ENCODE assay signal across 7 mouse cellular contexts in genomic region chr3:113629606-113630359, GRCm38 (mm10). TPM values are rescaled to one million over a fixed set of nuclear protein-coding genes. Genes with fewer than 3 reads are reported as not detected.
A peak's percentile ranks its signal among the peaks of the same experiment; 100 is the strongest.
DNase-seq lines count a peak whose midpoint lies in the region; ATAC-seq lines count a peak whose summit lies in the region.

Gene Rnpc3, minus strand, starts transcription at chr3:113630149.

- ATAC-seq in intestine, embryonic 16.5 days: peak; percentile 99
- peak; percentile 98 for ATAC-seq in midbrain, embryonic 11.5 days (ENCODE audit: low FRiP score)

- H3K36me3 ChIP-seq in intestine, embryonic 16.5 days (ENCODE audit: control insufficient read depth, insufficient read depth, low read length): no peaks in the 10 kb centered on the region
- H3K36me3 ChIP-seq in midbrain, embryonic 11.5 days (ENCODE audit: control insufficient read depth, insufficient read depth, low read length): no peaks in the 10 kb centered on the region

- intact Hi-C loops in left cerebral cortex, postnatal 36 days (cut with DNase I): loop anchor here (10.0 kb wide), 1 partner anchor 1995 kb away; no protein-coding TSS in a partner anchor

- peak; percentile 89 for DNase-seq in adrenal gland, adult 8-10 months
- DNase-seq in embryo, embryonic 9.5 days (ENCODE audit: extremely low spot score): peak; percentile 94
- peak; percentile 91 to 97 for DNase-seq in gastrocnemius, postnatal 4 days (ENCODE audit: low spot score in 2 of 2)
- DNase-seq in left cerebral cortex, postnatal 36 days (ENCODE audit: low spot score in 2 of 2): peak; percentile 96 to 97
- peak; percentile 99 for DNase-seq in midbrain, embryonic 11.5 days (ENCODE audit: low spot score, missing footprints)
- DNase-seq in skeletal muscle tissue, adult 2 months (ENCODE audit: low read depth, low spot score): peak; percentile 97

- peak within 1 kb of the TSS; percentile 92 for H3K9ac ChIP-seq in intestine, embryonic 16.5 days (ENCODE audit: low read depth, low read length)
- peak within 1 kb of the TSS; percentile 76 for H3K9ac ChIP-seq in midbrain, embryonic 11.5 days (ENCODE audit: low read length)

- under 1% methylated on average over 67 of the region's 70 CpGs for WGBS in intestine, embryonic 16.5 days
- under 1% methylated on average over 70 of the region's 70 CpGs for WGBS in midbrain, embryonic 11.5 days

- H3K27ac ChIP-seq in intestine, embryonic 16.5 days (ENCODE audit: low read length): peak within 1 kb of the TSS; percentile 100
- H3K27ac ChIP-seq in midbrain, embryonic 11.5 days (ENCODE audit: low read depth, low read length): peak within 1 kb of the TSS; percentile 98

- H3K27me3 ChIP-seq in intestine, embryonic 16.5 days (replicated peaks; ENCODE audit: control insufficient read depth, insufficient read depth, low read length): no peaks in the 10 kb centered on the region
- H3K27me3 ChIP-seq in midbrain, embryonic 11.5 days (ENCODE audit: control insufficient read depth, insufficient read depth, low read length): no peaks in the 10 kb centered on the region

- H3K4me1 ChIP-seq in intestine, embryonic 16.5 days (ENCODE audit: control insufficient read depth, insufficient read depth, low read length): 0 out of 2 replicates have a peak, but pooled peaks cover 2% of the 10 kb centered on the region
- no peaks in the 10 kb centered on the region for H3K4me1 ChIP-seq in midbrain, embryonic 11.5 days (ENCODE audit: control insufficient read depth, insufficient read depth, low read length)

- H3K4me3 ChIP-seq in intestine, embryonic 16.5 days (ENCODE audit: low read length): peak within 1 kb of the TSS; percentile 81
- H3K4me3 ChIP-seq in midbrain, embryonic 11.5 days (ENCODE audit: low read depth, low read length): peak within 1 kb of the TSS; percentile 68

- H3K9me3 ChIP-seq in intestine, embryonic 16.5 days (ENCODE audit: control insufficient read depth, low read length): no peaks in the 10 kb centered on the region
- no peaks in the 10 kb centered on the region for H3K9me3 ChIP-seq in midbrain, embryonic 11.5 days (ENCODE audit: control insufficient read depth, low read length)

- H3K4me2 ChIP-seq in intestine, embryonic 16.5 days (ENCODE audit: low read depth, low read length): peak within 1 kb of the TSS; percentile 62
- peak within 1 kb of the TSS; percentile 54 for H3K4me2 ChIP-seq in midbrain, embryonic 11.5 days

RNA-seq across cellular contexts. Expression of gene Rnpc3, which starts in this region (rescaled TPM):
- 10 to 100 TPM; 22.6 to 33.8 (median 27.2) TPM for total RNA-seq in adrenal gland, adult 8-10 months (2022)
- 10 to 100 TPM; 11.7 to 19.3 TPM for total RNA-seq in gastrocnemius, postnatal 4 days (2021)
- polyA plus RNA-seq in intestine, embryonic 16.5 days (2015; fragmentation: Nextera tagmentation; extraction: Ambion mirVana): 25.5 and 26.0 TPM in 2 replicates
- total RNA-seq in left cerebral cortex, postnatal 36 days (2021): 10 to 100 TPM; 19.2 to 39.5 TPM
- polyA plus RNA-seq in midbrain, embryonic 11.5 days (2014; fragmentation: Nextera tagmentation; extraction: Ambion mirVana): 60.0 and 66.7 TPM in 2 replicates

Comparison
In these comparisons a context has a peak if more than half of its experiments do, and no peak if none do; other contexts are left out.
1. Peak in every context shown above with its lines: DNase-seq, ATAC-seq, H3K4me3 ChIP-seq and H3K27ac ChIP-seq.